Mouse (Mus musculus): ENCODE measurements around the gene Ctf1. TPM values are rescaled to one million over a fixed set of nuclear protein-coding genes. Genes with fewer than 3 reads are reported as not detected.
"Not testable (repeated sequence)": the region's sequence is repeated elsewhere in the genome, so short reads cannot be mapped to it uniquely, and the experiment has no call there.

Gene Ctf1
- total RNA-seq, 2 experiments from 2014 or later: 5.2 to 5.4 TPM

GRCm38 (mm10) chr7:127691221-127691989 is 21.1 kb upstream of the Ctf1 start:
- peak; percentile 28 to 40 for DNase-seq (ENCODE audit: low spot score in 2 of 2)

- DNase-seq (ENCODE audit: low spot score in 2 of 2): no peak
These were observed 19.2 kb upstream of the Ctf1 start for GRCm38 (mm10) chr7:127693290-127693689.

- DNase-seq (ENCODE audit: low spot score in 2 of 2): not testable (repeated sequence)
These were observed 18.8 kb upstream of the Ctf1 start for GRCm38 (mm10) chr7:127693730-127694129.

- no peak for DNase-seq (ENCODE audit: low spot score in 2 of 2)
These were observed 13.6 kb upstream of the Ctf1 start for GRCm38 (mm10) chr7:127698986-127699385.

GRCm38 (mm10) chr7:127700712-127701331 is 11.7 kb upstream of the Ctf1 start:
- no peak for DNase-seq (ENCODE audit: low spot score in 2 of 2)

- DNase-seq (ENCODE audit: low spot score in 2 of 2): no peak
These were observed 8.9 kb upstream of the Ctf1 start for GRCm38 (mm10) chr7:127703561-127704178.

- DNase-seq (ENCODE audit: low spot score in 2 of 2): no peak
These were observed 7.9 kb upstream of the Ctf1 start for GRCm38 (mm10) chr7:127704598-127704997.

GRCm38 (mm10) chr7:127705706-127706105 is 6.8 kb upstream of the Ctf1 start:
- DNase-seq (ENCODE audit: low spot score in 2 of 2): no peak

- no peak for DNase-seq (ENCODE audit: low spot score in 2 of 2)
These were observed 5.2 kb upstream of the Ctf1 start for GRCm38 (mm10) chr7:127707045-127707956.

GRCm38 (mm10) chr7:127707957-127708206 is 4.7 kb upstream of the Ctf1 start:
- DNase-seq (ENCODE audit: low spot score in 2 of 2): no peak

GRCm38 (mm10) chr7:127708207-127709078 is 4.1 kb upstream of the Ctf1 start, which contains the start of gene Bcl7c:
Bcl7c (minus strand) TSS chr7:127708933.
- peak; percentile 80 to 87 for DNase-seq (ENCODE audit: low spot score in 2 of 2)

- DNase-seq (ENCODE audit: low spot score in 2 of 2): no peak
These were observed 3.1 kb upstream of the Ctf1 start for GRCm38 (mm10) chr7:127709261-127709979.

GRCm38 (mm10) chr7:127711031-127711430 is 1.5 kb upstream of the Ctf1 start:
- DNase-seq (ENCODE audit: low spot score in 2 of 2): no peak

GRCm38 (mm10) chr7:127711456-127711855 is 1.1 kb upstream of the Ctf1 start:
- DNase-seq (ENCODE audit: low spot score in 2 of 2): no peak

GRCm38 (mm10) chr7:127714816-127715215 is 2.3 kb downstream of the Ctf1 start:
- no peak for DNase-seq (ENCODE audit: low spot score in 2 of 2)

GRCm38 (mm10) chr7:127716992-127717391 is 4.5 kb downstream of the Ctf1 start:
- peak; percentile 35 to 39 for DNase-seq (ENCODE audit: low spot score in 2 of 2)

GRCm38 (mm10) chr7:127718339-127718738 is 5.8 kb downstream of the Ctf1 start:
- DNase-seq (ENCODE audit: low spot score in 2 of 2): no peak

- DNase-seq (ENCODE audit: low spot score in 2 of 2): no peak
These were observed 6.7 kb downstream of the Ctf1 start for GRCm38 (mm10) chr7:127719258-127719657.

- no peak for DNase-seq (ENCODE audit: low spot score in 2 of 2)
These were observed 13.0 kb downstream of the Ctf1 start for GRCm38 (mm10) chr7:127725490-127725889.

GRCm38 (mm10) chr7:127725924-127726323 is 13.4 kb downstream of the Ctf1 start:
- no peak for DNase-seq (ENCODE audit: low spot score in 2 of 2)
